Mouse (Mus musculus) lung, postnatal 25 days (tissue): ENCODE results near the gene Tbx5.

Experiments used
- DNase-seq: peaks from one replicate; pipeline ENCODE4 v3.0.0; 2022; ENCODE audit warnings: low spot score

Tbx5 gene

GRCm38 (mm10) chr5:119810994-119811690 lies 21.3 kb upstream of the Tbx5 start:
- DNase-seq, result no peak

- no peak for DNase-seq
Measured at GRCm38 (mm10) chr5:119815247-119815646, 17.2 kb upstream of the Tbx5 start.

DNA sequence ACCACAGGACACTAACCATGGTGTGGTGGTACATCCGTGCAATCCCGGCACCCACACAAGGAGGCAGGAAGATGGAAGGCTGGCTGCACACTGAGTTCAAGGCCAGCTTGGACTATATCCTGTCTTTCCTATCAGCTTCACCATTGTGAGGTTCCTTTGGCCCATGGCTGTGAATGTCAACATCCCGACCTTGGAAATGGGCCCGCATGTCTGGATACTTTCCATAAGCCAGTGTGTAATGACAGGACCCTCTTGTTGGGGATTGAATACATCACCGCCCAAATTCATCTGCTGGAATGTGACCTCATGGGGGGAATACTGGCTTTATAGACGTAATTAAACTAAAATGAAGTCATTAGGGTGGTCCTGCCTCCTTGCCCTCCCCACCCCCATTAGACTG lies 12.0 kb upstream of the Tbx5 start:
- no peak for DNase-seq

- DNase-seq, result no peak
Measured at GRCm38 (mm10) chr5:119821506-119821905, 11.0 kb upstream of the Tbx5 start.

- no peak for DNase-seq
Measured at GRCm38 (mm10) chr5:119827341-119827740, 5.1 kb upstream of the Tbx5 start.

GRCm38 (mm10) chr5:119830611-119831010 lies 1.9 kb upstream of the Tbx5 start:
- no peak for DNase-seq

DNA sequence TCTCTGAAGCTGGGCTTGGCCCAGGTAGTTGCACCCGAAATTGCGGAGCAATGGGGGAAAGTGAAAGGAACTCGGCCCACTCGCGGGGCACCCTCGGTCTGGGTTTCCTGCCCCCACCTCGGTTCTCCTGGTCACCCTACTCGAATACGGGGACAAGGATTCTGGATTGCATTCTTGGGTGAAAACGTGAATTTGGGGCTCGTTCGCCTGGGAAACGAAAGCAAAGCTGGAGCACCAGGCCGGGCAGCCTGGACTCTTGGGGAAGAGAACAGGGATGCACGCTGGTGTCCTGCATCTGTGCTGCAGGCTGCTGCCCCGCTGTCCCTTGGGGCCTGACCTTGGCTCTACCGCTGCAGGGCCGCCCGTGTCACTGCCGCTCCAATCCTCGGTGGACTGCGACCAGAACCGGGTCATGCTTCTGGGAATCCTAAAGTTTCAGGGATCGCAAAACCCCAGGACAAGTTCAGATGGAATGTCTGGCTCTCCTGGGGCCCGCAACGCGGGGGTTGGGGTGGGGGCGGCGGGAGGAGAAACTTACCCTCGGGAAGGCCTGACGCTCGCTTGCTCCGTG lies 1.2 kb upstream of the Tbx5 start:
- DNase-seq, result no peak

GRCm38 (mm10) chr5:119831791-119832478 lies 533 bp upstream of the Tbx5 start:
- peak; percentile 35 for DNase-seq

DNA sequence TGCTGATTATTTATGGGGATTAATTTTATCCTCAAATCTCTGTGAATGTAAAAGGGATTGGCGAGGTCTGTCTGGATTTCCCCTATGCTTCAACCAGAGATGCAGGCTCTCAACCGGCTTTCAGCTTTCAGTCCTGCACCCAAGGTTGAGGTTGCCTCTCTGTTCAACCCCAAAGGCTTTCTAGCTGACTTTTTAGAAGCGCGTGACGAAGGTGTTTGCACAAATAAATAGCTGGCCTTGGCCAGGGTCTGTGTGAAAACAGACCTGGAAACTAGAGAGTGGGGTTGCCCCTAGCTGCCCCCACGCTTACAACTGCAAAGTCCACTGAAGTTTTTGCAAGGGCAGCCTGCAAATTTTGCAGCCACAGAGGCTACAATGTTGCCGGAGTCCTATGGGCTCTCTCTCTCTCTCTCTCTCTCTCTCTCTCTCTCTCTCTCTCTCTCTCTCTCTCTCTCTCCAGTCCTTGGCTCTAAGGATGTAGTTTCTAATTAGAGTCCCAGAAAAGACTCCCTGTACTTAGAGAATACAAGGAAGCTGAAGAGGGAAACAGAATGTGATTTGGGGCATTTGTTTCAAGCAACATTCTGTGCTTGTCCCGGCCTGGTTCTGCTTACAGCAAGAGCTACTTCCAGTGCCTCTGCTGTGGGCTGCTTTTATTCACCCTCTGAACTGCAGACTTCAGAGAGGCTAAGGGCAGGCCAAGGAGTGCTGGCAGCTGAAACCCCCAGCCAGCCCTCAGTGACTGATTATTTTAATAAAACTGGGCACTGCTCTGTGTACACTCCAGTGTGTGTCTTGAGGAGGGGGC lies 959 bp downstream of the Tbx5 start:
- no peak for DNase-seq

DNA sequence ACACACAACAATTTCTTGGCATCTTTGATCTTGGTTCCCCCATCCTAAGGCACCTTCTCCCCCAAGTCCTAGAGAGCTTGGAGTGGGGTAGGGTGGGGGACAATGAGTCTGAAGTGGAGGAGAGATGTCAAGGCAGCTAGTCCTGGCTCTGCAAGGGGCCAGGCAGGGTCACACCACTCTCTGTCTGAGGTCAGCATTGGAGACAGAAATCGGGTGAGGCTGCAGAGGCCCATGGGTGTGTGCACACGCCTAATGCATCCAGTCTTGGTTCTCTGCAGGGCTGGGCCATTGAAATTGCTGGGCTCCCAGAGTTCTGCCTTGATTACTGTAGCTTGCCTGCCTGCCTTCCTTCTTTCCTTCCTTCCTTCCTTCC lies 1.5 kb downstream of the Tbx5 start:
- no peak for DNase-seq

DNA sequence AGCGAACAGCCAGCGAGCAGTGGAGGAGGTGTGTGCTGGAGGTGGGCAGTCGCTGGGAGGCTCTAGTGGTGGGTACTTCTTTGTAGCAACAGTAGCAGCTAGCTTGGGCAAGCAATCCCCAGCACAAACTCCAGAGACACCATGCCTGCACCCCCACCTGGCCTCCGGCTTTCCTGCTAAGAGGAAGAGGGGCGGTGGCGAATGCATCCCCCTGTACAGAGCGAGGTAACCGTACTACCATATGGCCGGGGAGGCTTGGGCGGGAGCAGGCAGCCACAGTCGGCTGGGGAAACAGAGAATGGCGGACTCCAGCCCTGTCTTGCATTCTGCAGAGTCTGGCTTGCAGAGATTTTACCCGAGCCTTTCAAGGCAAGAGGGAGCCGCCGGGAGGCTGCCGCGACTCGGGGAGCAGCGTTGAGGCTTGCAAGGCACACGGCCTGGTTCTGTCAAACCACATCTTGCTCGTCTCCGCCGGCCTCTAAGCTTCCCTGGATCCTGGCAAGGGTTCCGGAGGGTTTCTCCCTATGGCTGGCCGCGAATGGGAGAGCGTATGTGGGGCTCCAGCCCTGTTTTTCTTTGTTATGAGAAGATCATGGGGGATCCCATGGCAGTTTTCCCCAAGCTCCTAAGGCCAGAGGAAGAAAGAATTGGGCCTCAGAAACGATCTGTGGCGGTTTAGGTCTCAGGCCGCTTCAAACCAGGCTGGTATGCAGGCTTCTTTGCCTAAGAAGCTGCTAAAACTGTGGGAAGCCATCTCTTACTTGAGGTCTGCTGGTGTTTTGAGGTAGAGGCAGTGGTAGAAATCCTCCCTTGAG lies 2.8 kb downstream of the Tbx5 start:
- DNase-seq, result no peak

DNA sequence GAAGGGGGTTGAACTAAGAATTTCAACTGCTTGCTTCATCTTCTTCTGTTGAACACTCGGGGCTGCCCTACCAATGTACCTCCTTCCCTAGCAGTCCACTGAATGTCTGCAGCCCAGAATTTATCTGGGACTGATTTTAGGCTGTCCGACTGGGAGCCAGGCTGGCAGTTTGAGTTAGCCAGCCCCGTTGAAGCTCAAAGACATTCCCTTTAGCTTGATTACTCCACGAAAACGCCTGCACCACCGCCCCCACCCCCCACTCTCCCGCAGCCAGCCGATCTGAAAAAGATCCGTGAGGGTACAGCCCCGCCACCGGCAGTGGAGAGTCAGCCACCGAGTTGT lies 3.4 kb downstream of the Tbx5 start:
- no peak for DNase-seq

DNA sequence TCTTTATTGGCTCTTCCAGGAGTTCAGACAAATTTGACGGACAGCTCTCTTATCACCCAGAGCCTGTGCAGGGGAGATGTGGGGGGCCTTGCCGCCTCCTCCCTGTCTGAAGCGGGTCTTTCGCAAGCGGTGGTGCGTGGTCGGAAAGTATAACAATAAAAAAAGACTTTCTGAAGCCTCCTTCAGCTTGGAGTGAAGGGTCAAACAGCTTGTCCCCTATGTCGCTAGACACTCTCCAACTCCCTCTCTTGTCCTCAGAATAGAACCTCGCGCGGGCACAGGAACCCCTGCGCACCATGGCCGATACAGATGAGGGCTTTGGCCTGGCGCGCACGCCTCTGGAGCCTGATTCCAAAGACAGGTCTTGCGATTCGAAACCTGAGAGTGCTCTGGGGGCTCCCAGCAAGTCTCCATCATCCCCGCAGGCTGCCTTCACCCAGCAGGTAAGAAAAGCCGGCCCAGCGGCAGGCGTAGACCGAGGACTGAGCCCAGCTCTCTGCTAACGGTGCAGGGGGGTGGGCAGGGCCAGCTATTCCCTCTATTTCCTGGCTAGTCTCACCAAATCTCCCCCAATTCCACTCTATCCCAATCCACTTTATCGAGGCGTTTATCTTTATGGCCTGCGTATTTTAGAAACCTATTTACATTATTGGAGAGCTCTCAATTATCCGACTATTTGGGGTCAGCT lies 4.3 kb downstream of the Tbx5 start:
- DNase-seq, result no peak

- DNase-seq, result no peak
Measured at GRCm38 (mm10) chr5:119837306-119837675, 4.8 kb downstream of the Tbx5 start.

DNA sequence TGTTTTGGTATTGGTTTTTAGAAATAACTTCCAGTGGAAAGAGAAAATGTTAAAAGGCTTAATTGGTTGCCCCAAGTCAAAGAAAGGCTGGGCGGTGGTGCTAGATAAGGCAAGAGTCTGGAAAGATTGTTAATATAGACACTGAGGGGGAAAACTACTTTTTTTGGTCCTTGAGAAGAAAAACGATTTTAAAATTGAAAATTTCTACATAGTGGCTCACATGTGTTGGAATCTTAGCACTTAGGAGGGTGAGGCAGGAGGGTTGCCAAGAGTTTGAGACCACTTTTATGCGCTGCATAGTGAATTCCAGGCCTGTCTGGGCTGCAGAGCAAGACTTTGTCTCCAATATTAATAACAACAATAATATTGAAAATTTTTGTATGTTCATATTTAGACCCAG lies 5.4 kb downstream of the Tbx5 start:
- no peak for DNase-seq

DNA sequence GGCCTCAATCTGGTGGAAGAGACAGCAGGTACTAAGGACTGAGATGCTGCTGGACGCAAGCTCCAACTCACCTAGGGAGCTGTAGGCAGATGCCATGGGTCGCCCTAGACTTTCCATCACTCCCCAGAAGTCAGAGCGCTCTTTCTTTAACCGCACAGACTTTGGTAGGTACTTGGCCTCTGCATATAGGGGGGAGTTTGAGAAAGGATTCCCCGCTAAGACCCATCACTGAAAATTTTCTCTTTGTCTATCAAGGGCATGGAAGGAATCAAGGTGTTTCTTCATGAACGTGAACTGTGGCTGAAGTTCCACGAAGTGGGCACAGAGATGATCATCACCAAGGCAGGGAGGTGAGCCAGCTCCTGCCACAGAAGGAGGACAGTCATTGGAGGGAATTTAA lies 6.0 kb downstream of the Tbx5 start:
- DNase-seq, result no peak

GRCm38 (mm10) chr5:119839156-119839555 lies 6.7 kb downstream of the Tbx5 start:
- DNase-seq, result no peak

DNA sequence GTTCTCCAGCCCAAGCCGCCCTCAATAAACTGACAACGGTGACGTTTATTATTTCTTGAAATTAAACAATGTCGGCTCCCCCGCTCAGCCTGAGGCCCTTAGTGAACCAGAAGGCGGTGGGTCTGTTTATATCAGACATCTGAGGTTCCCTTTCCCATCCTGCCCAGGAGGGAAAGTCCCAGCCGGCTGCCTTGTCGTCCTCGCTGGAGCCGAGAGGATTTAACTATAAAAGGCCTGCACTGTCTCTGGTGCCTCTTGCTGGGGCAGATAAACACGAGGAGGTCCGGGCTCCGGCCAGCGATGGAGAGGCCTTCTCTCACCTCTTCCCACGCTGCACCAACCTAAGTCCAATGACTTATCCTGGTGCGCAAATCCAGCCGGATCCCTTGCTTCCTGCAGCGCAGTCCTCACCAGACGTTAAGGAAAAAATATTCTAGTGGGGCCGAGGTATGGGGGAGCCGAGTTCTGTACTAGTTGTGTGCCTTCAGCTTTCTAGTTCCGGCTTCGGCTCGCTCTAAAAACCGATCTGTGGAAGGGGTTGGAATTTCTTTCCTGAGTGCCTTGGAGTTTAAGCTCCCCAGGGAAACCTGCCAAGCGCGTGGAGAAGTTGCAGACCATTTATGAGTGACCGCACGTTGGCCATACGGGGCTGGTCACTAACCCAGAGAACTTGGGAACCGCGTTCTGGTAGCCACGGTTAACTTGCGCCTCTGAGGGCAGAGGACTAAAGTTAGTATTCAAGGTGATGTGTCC lies 7.3 kb downstream of the Tbx5 start:
- no peak for DNase-seq

DNA sequence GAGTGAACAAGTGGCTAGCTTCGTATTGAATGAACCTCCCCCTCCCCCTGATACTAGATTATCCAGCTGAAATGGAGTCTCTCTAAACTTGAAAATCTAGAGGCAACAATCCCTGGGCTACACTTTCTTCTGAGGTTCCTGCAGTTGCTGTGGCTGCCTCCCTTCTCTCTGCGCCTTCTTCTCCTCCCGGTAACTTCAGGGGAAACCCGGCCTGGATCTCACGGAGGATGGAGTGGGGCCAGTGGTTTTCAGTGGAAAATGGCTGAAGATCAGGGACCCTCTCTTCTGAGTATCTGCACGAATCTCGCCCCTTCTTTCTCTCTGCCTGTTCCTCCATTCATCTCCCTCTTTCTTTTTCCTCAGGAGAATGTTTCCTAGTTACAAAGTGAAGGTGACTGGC lies 7.9 kb downstream of the Tbx5 start:
- no peak for DNase-seq

GRCm38 (mm10) chr5:119841634-119842420 lies 9.4 kb downstream of the Tbx5 start:
- DNase-seq, result no peak
